ENCODE assay signal across 17 mouse cellular contexts in genomic region chr9:63647581-63648519, GRCm38 (mm10). TPM values are rescaled to one million over a fixed set of nuclear protein-coding genes. Genes with fewer than 3 reads are reported as not detected.
DNase-seq lines count a peak whose midpoint lies in the region; ATAC-seq lines count a peak whose summit lies in the region.
"Had no signal": no experiment of that assay in that cellular context is flagged by ENCODE, and none has a peak within 500 bp of the region (broad histone marks: within the 10 kb centered on the region; RNA-seq: fewer than 3 reads in every experiment).

No protein-coding gene starts in this region.

- H3K9me3 ChIP-seq in heart, embryonic 16.5 days (replicated peaks; ENCODE audit: control insufficient read depth, low read length), result no peaks in the 10 kb centered on the region
- no peaks in the 10 kb centered on the region for H3K9me3 ChIP-seq in midbrain, embryonic 13.5 days
- H3K9me3 ChIP-seq in midbrain, embryonic 14.5 days (ENCODE audit: control insufficient read depth, low read length), result no peaks in the 10 kb centered on the region
- H3K9me3 ChIP-seq in embryonic facial prominence, embryonic 14.5 days (ENCODE audit: control insufficient read depth, low read length), result no peaks in the 10 kb centered on the region
- H3K9me3 ChIP-seq: midbrain, embryonic 10.5 days had no signal

- no peak overlapping the region for H3K9ac ChIP-seq in heart, embryonic 16.5 days (ENCODE audit: low read length)
- no peak overlapping the region for H3K9ac ChIP-seq in midbrain, embryonic 13.5 days (replicated peaks)
- no peak overlapping the region for H3K9ac ChIP-seq in midbrain, embryonic 14.5 days (replicated peaks; ENCODE audit: low read length)
- no peak overlapping the region for H3K9ac ChIP-seq in embryonic facial prominence, embryonic 14.5 days (ENCODE audit: low read depth, low read length)
- H3K9ac ChIP-seq: forebrain, postnatal 0 days; liver, postnatal 0 days had no signal

- peaks cover 30% of the 10 kb centered on the region for H3K36me3 ChIP-seq in heart, embryonic 16.5 days (ENCODE audit: control insufficient read depth, insufficient read depth)
- H3K36me3 ChIP-seq in midbrain, embryonic 13.5 days, result peaks cover 38% of the 10 kb centered on the region
- peaks cover 15% of the 10 kb centered on the region; the same call in 1 of the 2 replicates for H3K36me3 ChIP-seq in midbrain, embryonic 14.5 days (ENCODE audit: control insufficient read depth, insufficient read depth, low read length)
- H3K36me3 ChIP-seq in embryonic facial prominence, embryonic 14.5 days (ENCODE audit: control insufficient read depth, insufficient read depth, low read length), result peaks cover 57% of the 10 kb centered on the region

- H3K27me3 ChIP-seq in heart, embryonic 16.5 days (ENCODE audit: control insufficient read depth, insufficient read depth, low read length), result no peaks in the 10 kb centered on the region
- no peaks in the 10 kb centered on the region for H3K27me3 ChIP-seq in midbrain, embryonic 13.5 days
- H3K27me3 ChIP-seq in midbrain, embryonic 14.5 days (ENCODE audit: control insufficient read depth, insufficient read depth, low read length), result no peaks in the 10 kb centered on the region
- no peaks in the 10 kb centered on the region for H3K27me3 ChIP-seq in embryonic facial prominence, embryonic 14.5 days (replicated peaks; ENCODE audit: control insufficient read depth, insufficient read depth, low read length)
- H3K27me3 ChIP-seq: CH12.LX had no signal

- no peak overlapping the region for H3K4me3 ChIP-seq in heart, embryonic 16.5 days (ENCODE audit: low read length)
- no peak overlapping the region for H3K4me3 ChIP-seq in midbrain, embryonic 13.5 days (replicated peaks)
- H3K4me3 ChIP-seq in midbrain, embryonic 14.5 days (replicated peaks; ENCODE audit: low read depth, low read length), result no peak overlapping the region
- no peak overlapping the region for H3K4me3 ChIP-seq in embryonic facial prominence, embryonic 14.5 days (ENCODE audit: low read depth, low read length)
- H3K4me3 ChIP-seq: midbrain, embryonic 10.5 days had no signal

- DNase-seq in heart, postnatal 10 days, result no peak
- no peak for DNase-seq in midbrain, embryonic 14.5 days
- DNase-seq in embryonic facial prominence, embryonic 14.5 days (ENCODE audit: low spot score), result peak; percentile 77
- DNase-seq in layer of hippocampus, postnatal 25 days (ENCODE audit: extremely low spot score in 1 of 2, low spot score in 1 of 2), result no peak
- no peak for DNase-seq in natural killer cell, adult 2 months (ENCODE audit: low spot score in 2 of 2)
- DNase-seq: embryo, embryonic 11 days; forebrain, postnatal 0 days; liver, postnatal 0 days; right cerebral cortex, postnatal 25 days had no signal

- intact Hi-C loops in heart, postnatal 10 days (cut with DNase I), result no loop called here

- WGBS in heart, embryonic 16.5 days, result 69% methylated on average over 9 of the region's 9 CpGs
- 85% methylated on average over 9 of the region's 9 CpGs for WGBS in midbrain, embryonic 13.5 days
- 85% methylated on average over 9 of the region's 9 CpGs for WGBS in midbrain, embryonic 14.5 days
- WGBS in embryonic facial prominence, embryonic 14.5 days, result 74% methylated on average over 9 of the region's 9 CpGs

- no peak overlapping the region for H3K4me2 ChIP-seq in heart, embryonic 16.5 days (ENCODE audit: low read depth, low read length)
- H3K4me2 ChIP-seq in midbrain, embryonic 13.5 days (replicated peaks), result no peak overlapping the region
- H3K4me2 ChIP-seq in midbrain, embryonic 14.5 days (ENCODE audit: low read length), result no peak overlapping the region
- H3K4me2 ChIP-seq in embryonic facial prominence, embryonic 14.5 days (ENCODE audit: low read depth, low read length), result no peak overlapping the region

- 0 out of 2 replicates have a peak overlapping the region, but pooled peaks have one; percentile 1 for H3K27ac ChIP-seq in heart, embryonic 16.5 days (ENCODE audit: low read length)
- 0 out of 2 replicates have a peak overlapping the region, but pooled peaks have one; percentile 19 for H3K27ac ChIP-seq in midbrain, embryonic 13.5 days
- H3K27ac ChIP-seq in midbrain, embryonic 14.5 days (replicated peaks; ENCODE audit: low read depth, low read length), result no peak overlapping the region
- H3K27ac ChIP-seq in embryonic facial prominence, embryonic 14.5 days (replicated peaks; ENCODE audit: low read depth, low read length), result peak overlapping the region; percentile 61; the same call in 1 of the 2 replicates
- H3K27ac ChIP-seq: midbrain, embryonic 10.5 days had no signal

- peaks cover 10% of the 10 kb centered on the region for H3K4me1 ChIP-seq in heart, embryonic 16.5 days (ENCODE audit: control insufficient read depth, insufficient read depth, low read length)
- peaks cover 17% of the 10 kb centered on the region for H3K4me1 ChIP-seq in midbrain, embryonic 13.5 days (replicated peaks)
- peaks cover 4% of the 10 kb centered on the region for H3K4me1 ChIP-seq in midbrain, embryonic 14.5 days (ENCODE audit: control insufficient read depth, insufficient read depth, low read length)
- peaks cover 38% of the 10 kb centered on the region for H3K4me1 ChIP-seq in embryonic facial prominence, embryonic 14.5 days (ENCODE audit: control insufficient read depth, insufficient read depth, low read length)

- no peak for ATAC-seq in heart, embryonic 16.5 days (replicated peaks; ENCODE audit: extremely low read depth, insufficient read depth, low FRiP score)
- ATAC-seq in midbrain, embryonic 13.5 days, result no peak
- no peak for ATAC-seq in midbrain, embryonic 14.5 days (ENCODE audit: low FRiP score, low TSS enrichment)
- ATAC-seq in embryonic facial prominence, embryonic 14.5 days (ENCODE audit: low read depth), result no peak
- 0 out of 2 replicates have a peak, but pooled peaks have one; percentile 10 for ATAC-seq in megakaryocyte progenitor cell, adult 5-6 weeks (replicated peaks; ENCODE audit: poor library complexity)
- ATAC-seq: forebrain, postnatal 0 days; liver, postnatal 0 days had no signal

RNA-seq across cellular contexts. Expression of gene Aagab, which starts 45.4 kb away (rescaled TPM):
- 29.4 and 32.5 TPM in 2 replicates for polyA plus RNA-seq in heart, embryonic 16.5 days (2015; fragmentation: Nextera tagmentation; extraction: Ambion mirVana)
- total RNA-seq in heart, postnatal 10 days (2021), result 10 to 100 TPM; 20.6 to 24.8 TPM
- polyA plus RNA-seq in midbrain, embryonic 13.5 days (2015; fragmentation: Nextera tagmentation; extraction: Ambion mirVana), result 60.0 and 65.9 TPM in 2 replicates
- 52.9 and 64.5 TPM in 2 replicates for polyA plus RNA-seq in midbrain, embryonic 14.5 days (2014; fragmentation: Nextera tagmentation; extraction: Ambion mirVana)
- 26.2 and 27.4 TPM in 2 replicates for polyA plus RNA-seq in embryonic facial prominence, embryonic 14.5 days (2014; fragmentation: Nextera tagmentation; extraction: Ambion mirVana)
- total RNA-seq in megakaryocyte progenitor cell, adult 5-6 weeks (2015), result 16.0 and 18.0 TPM in 2 replicates
- total RNA-seq in megakaryocyte progenitor cell, adult 5-6 weeks (2017), result 30.9 and 34.6 TPM in 2 replicates
- 10 to 100 TPM; 55.6 to 60.3 TPM for total RNA-seq in layer of hippocampus, postnatal 25 days (2021)

RNA-seq across cellular contexts. Expression of gene Iqch, which starts 45.6 kb away (rescaled TPM):
- 0.07 and 0.14 TPM in 2 replicates for polyA plus RNA-seq in heart, embryonic 16.5 days (2015; fragmentation: Nextera tagmentation; extraction: Ambion mirVana)
- not detected for total RNA-seq in heart, postnatal 10 days (2021)
- polyA plus RNA-seq in midbrain, embryonic 13.5 days (2015; fragmentation: Nextera tagmentation; extraction: Ambion mirVana), result 0.15 TPM in 1 of 2 replicates, not detected in the other
- polyA plus RNA-seq in midbrain, embryonic 14.5 days (2014; fragmentation: Nextera tagmentation; extraction: Ambion mirVana), result 0.11 and 0.12 TPM in 2 replicates
- 0.22 and 0.25 TPM in 2 replicates for polyA plus RNA-seq in embryonic facial prominence, embryonic 14.5 days (2014; fragmentation: Nextera tagmentation; extraction: Ambion mirVana)
- total RNA-seq in megakaryocyte progenitor cell, adult 5-6 weeks (2015), result not detected in 2 replicates
- total RNA-seq in megakaryocyte progenitor cell, adult 5-6 weeks (2017), result not detected in 2 replicates
- total RNA-seq in layer of hippocampus, postnatal 25 days (2021), result under 1 TPM; 0.12 to 0.25 TPM
- total RNA-seq: heart, adult 8-10 months; left cerebral cortex, adult 18-20 months; neutrophil, adult 5-6 weeks had no signal
